ENCODE assay signal across 23 mouse cellular contexts in genomic region chr16:40294296-40294882, GRCm38 (mm10).
DNase-seq lines count a peak whose midpoint lies in the region; ATAC-seq and TF ChIP-seq lines count a peak whose summit lies in the region.
"Had no signal": no experiment of that assay in that cellular context is flagged by ENCODE, and none has a peak within 500 bp of the region (broad histone marks: within the 10 kb centered on the region; RNA-seq: fewer than 3 reads in every experiment).

No protein-coding gene starts in this region.

- TF ChIP-seq CTCF in hindbrain, postnatal 0 days (IDR thresholded peaks at IDR 0.05; ENCODE audit: low read depth), result no peak

- H3K9ac ChIP-seq in hindbrain, embryonic 13.5 days, result no peak overlapping the region
- no peak overlapping the region for H3K9ac ChIP-seq in neural tube, embryonic 12.5 days
- H3K9ac ChIP-seq in hindbrain, postnatal 0 days (replicated peaks; ENCODE audit: low read length), result no peak overlapping the region
- H3K9ac ChIP-seq: hindbrain, embryonic 15.5 days; limb, embryonic 13.5 days; lung, embryonic 15.5 days; stomach, embryonic 15.5 days had no signal

- WGBS in hindbrain, embryonic 10.5 days, result 49% methylated on average over 4 of the region's 4 CpGs
- 38% methylated on average over 4 of the region's 4 CpGs for WGBS in hindbrain, embryonic 13.5 days
- 60% methylated on average over 4 of the region's 4 CpGs for WGBS in neural tube, embryonic 12.5 days
- WGBS in hindbrain, postnatal 0 days, result 29% methylated on average over 4 of the region's 4 CpGs

- H3K4me1 ChIP-seq in hindbrain, embryonic 10.5 days (replicated peaks), result peaks cover 14% of the 10 kb centered on the region
- peaks cover 5% of the 10 kb centered on the region for H3K4me1 ChIP-seq in hindbrain, embryonic 13.5 days (replicated peaks)
- H3K4me1 ChIP-seq in neural tube, embryonic 12.5 days, result no peaks in the 10 kb centered on the region
- no peaks in the 10 kb centered on the region for H3K4me1 ChIP-seq in hindbrain, postnatal 0 days (ENCODE audit: insufficient read depth, low read length)
- H3K4me1 ChIP-seq: limb, embryonic 13.5 days; lung, embryonic 15.5 days; stomach, embryonic 15.5 days had no signal

- H3K27me3 ChIP-seq in hindbrain, embryonic 10.5 days (ENCODE audit: insufficient read depth, poor library complexity, severe bottlenecking), result no peaks in the 10 kb centered on the region
- no peaks in the 10 kb centered on the region for H3K27me3 ChIP-seq in hindbrain, embryonic 13.5 days
- H3K27me3 ChIP-seq in neural tube, embryonic 12.5 days (replicated peaks), result no peaks in the 10 kb centered on the region
- no peaks in the 10 kb centered on the region for H3K27me3 ChIP-seq in hindbrain, postnatal 0 days (ENCODE audit: insufficient read depth, low read length)
- H3K27me3 ChIP-seq: hindbrain, embryonic 15.5 days; limb, embryonic 13.5 days; lung, embryonic 15.5 days; stomach, embryonic 15.5 days had no signal

- H3K36me3 ChIP-seq in hindbrain, embryonic 10.5 days, result no peaks in the 10 kb centered on the region
- H3K36me3 ChIP-seq in hindbrain, embryonic 13.5 days, result no peaks in the 10 kb centered on the region
- no peaks in the 10 kb centered on the region for H3K36me3 ChIP-seq in neural tube, embryonic 12.5 days
- H3K36me3 ChIP-seq in hindbrain, postnatal 0 days (ENCODE audit: insufficient read depth, low read length), result no peaks in the 10 kb centered on the region
- H3K36me3 ChIP-seq: hindbrain, embryonic 15.5 days; limb, embryonic 13.5 days; lung, embryonic 15.5 days; stomach, embryonic 15.5 days had no signal

- H3K4me2 ChIP-seq in hindbrain, embryonic 13.5 days, result no peak overlapping the region
- no peak overlapping the region for H3K4me2 ChIP-seq in neural tube, embryonic 12.5 days (replicated peaks)
- no peak overlapping the region for H3K4me2 ChIP-seq in hindbrain, postnatal 0 days (ENCODE audit: low read depth, low read length)
- H3K4me2 ChIP-seq: hindbrain, embryonic 15.5 days; limb, embryonic 13.5 days; liver, embryonic 11.5 days; lung, embryonic 15.5 days; stomach, embryonic 15.5 days had no signal

- H3K9me3 ChIP-seq in hindbrain, embryonic 10.5 days, result no peaks in the 10 kb centered on the region
- H3K9me3 ChIP-seq in hindbrain, embryonic 13.5 days, result no peaks in the 10 kb centered on the region
- no peaks in the 10 kb centered on the region for H3K9me3 ChIP-seq in neural tube, embryonic 12.5 days
- no peaks in the 10 kb centered on the region for H3K9me3 ChIP-seq in hindbrain, postnatal 0 days (ENCODE audit: low read length)
- H3K9me3 ChIP-seq: hindbrain, embryonic 15.5 days; limb, embryonic 13.5 days; lung, embryonic 15.5 days; stomach, embryonic 15.5 days had no signal

- ATAC-seq in hindbrain, embryonic 13.5 days (ENCODE audit: low FRiP score), result no peak
- peak; percentile 50; the same call in 1 of the 2 replicates for ATAC-seq in neural tube, embryonic 12.5 days (ENCODE audit: low FRiP score, low read depth)
- ATAC-seq in hindbrain, postnatal 0 days, result peak; percentile 43; the same call in 1 of the 2 replicates
- ATAC-seq: intestine, embryonic 16.5 days had no signal

- H3K27ac ChIP-seq in hindbrain, embryonic 10.5 days, result no peak overlapping the region
- H3K27ac ChIP-seq in hindbrain, embryonic 13.5 days, result no peak overlapping the region
- no peak overlapping the region for H3K27ac ChIP-seq in neural tube, embryonic 12.5 days
- no peak overlapping the region for H3K27ac ChIP-seq in hindbrain, postnatal 0 days
- H3K27ac ChIP-seq: hindbrain, embryonic 15.5 days; kidney, postnatal 0 days; limb, embryonic 13.5 days; lung, embryonic 15.5 days; stomach, embryonic 15.5 days had no signal

- H3K4me3 ChIP-seq in hindbrain, embryonic 10.5 days, result no peak overlapping the region
- no peak overlapping the region for H3K4me3 ChIP-seq in hindbrain, embryonic 13.5 days
- H3K4me3 ChIP-seq in neural tube, embryonic 12.5 days, result no peak overlapping the region
- no peak overlapping the region for H3K4me3 ChIP-seq in hindbrain, postnatal 0 days (ENCODE audit: low read length)
- H3K4me3 ChIP-seq: hindbrain, embryonic 15.5 days; limb, embryonic 13.5 days; lung, embryonic 15.5 days; stomach, embryonic 15.5 days had no signal

- peak; percentile 6 for DNase-seq in hindbrain, embryonic 10.5 days (ENCODE audit: low spot score)
- no peak for DNase-seq in neural tube, embryonic 10.5 days (ENCODE audit: extremely low spot score, low spot score)
- peak; percentile 24 for DNase-seq in hindbrain, postnatal 0 days (ENCODE audit: low spot score)
- DNase-seq in yolk sac, embryonic 10.5 days (ENCODE audit: low spot score), result no peak
- no peak for DNase-seq in cerebellum, postnatal 10 days
- no peak for DNase-seq in adrenal gland, adult 8-10 months
- DNase-seq: adrenal gland, postnatal 25 days; cerebellum, adult 2 months; cerebellum, postnatal 25 days; gastrocnemius, postnatal 10 days; heart, postnatal 14 days; kidney, adult 8-10 months; kidney, postnatal 4 days; right cerebral cortex, postnatal 25 days had no signal

Comparison
In these comparisons a context has a peak if more than half of its experiments do, and no peak if none do; other contexts are left out.
1. DNase-seq: peak in hindbrain, embryonic 10.5 days (single experiment) and hindbrain, postnatal 0 days (single experiment); none in neural tube, embryonic 10.5 days (single experiment), yolk sac, embryonic 10.5 days (single experiment), cerebellum, postnatal 10 days (0 of 2) and adrenal gland, adult 8-10 months (single experiment).